26 mouse cellular contexts compared by ENCODE assay signal in genomic region chr5:138834910-138835309, GRCm38 (mm10). TPM values are rescaled to one million over a fixed set of nuclear protein-coding genes. Genes with fewer than 3 reads are reported as not detected.
DNase-seq lines count a peak whose midpoint lies in the region; ATAC-seq lines count a peak whose summit lies in the region.
"Had no signal": no experiment of that assay in that cellular context is flagged by ENCODE, and none has a peak within 500 bp of the region (broad histone marks: within the 10 kb centered on the region; RNA-seq: fewer than 3 reads in every experiment).

No protein-coding gene starts in this region.

- 80% methylated on average over 3 of the region's 3 CpGs for WGBS in kidney, embryonic 16.5 days
- 64% methylated on average over 3 of the region's 3 CpGs for WGBS in heart, embryonic 12.5 days

- H3K27me3 ChIP-seq in kidney, embryonic 16.5 days (ENCODE audit: insufficient read depth, low read length): no peaks in the 10 kb centered on the region
- no peaks in the 10 kb centered on the region for H3K27me3 ChIP-seq in heart, embryonic 12.5 days (replicated peaks)
- H3K27me3 ChIP-seq: embryonic facial prominence, embryonic 13.5 days; embryonic facial prominence, embryonic 15.5 days; forebrain, embryonic 12.5 days had no signal

- H3K36me3 ChIP-seq in kidney, embryonic 16.5 days (ENCODE audit: insufficient read depth, low read length): no peaks in the 10 kb centered on the region
- no peaks in the 10 kb centered on the region for H3K36me3 ChIP-seq in heart, embryonic 12.5 days
- H3K36me3 ChIP-seq: embryonic facial prominence, embryonic 13.5 days; embryonic facial prominence, embryonic 15.5 days; forebrain, embryonic 10.5 days; forebrain, embryonic 12.5 days had no signal

- no peak overlapping the region for H3K4me3 ChIP-seq in kidney, embryonic 16.5 days (ENCODE audit: low read length)
- H3K4me3 ChIP-seq in heart, embryonic 12.5 days: no peak overlapping the region
- H3K4me3 ChIP-seq: embryonic facial prominence, embryonic 13.5 days; embryonic facial prominence, embryonic 15.5 days; erythroblast, embryonic 14.5 days; forebrain, embryonic 10.5 days; forebrain, embryonic 12.5 days had no signal

- no peak for DNase-seq in kidney, adult 8-10 months
- DNase-seq in 416B (ENCODE audit: low read depth): peak; percentile 40
- no peak for DNase-seq in adrenal gland, adult 18-20 months (ENCODE audit: low spot score in 2 of 2)
- DNase-seq: adrenal gland, adult 8-10 months; adrenal gland, postnatal 14 days; adrenal gland, postnatal 36 days; cerebellum, adult 11-12 months; cerebellum, adult 2 months; cerebellum, adult 9-10 months; cerebellum, postnatal 10 days; cerebellum, postnatal 25 days; embryo, embryonic 11 days had no signal

- no peak overlapping the region for H3K9ac ChIP-seq in kidney, embryonic 16.5 days (replicated peaks; ENCODE audit: low read length)
- no peak overlapping the region for H3K9ac ChIP-seq in heart, embryonic 12.5 days
- H3K9ac ChIP-seq: embryonic facial prominence, embryonic 13.5 days; embryonic facial prominence, embryonic 15.5 days; forebrain, embryonic 12.5 days had no signal

- ATAC-seq in kidney, embryonic 16.5 days (ENCODE audit: low FRiP score, low TSS enrichment): peak; percentile 67; the same call in 1 of the 2 replicates
- ATAC-seq in granulocyte monocyte progenitor cell, adult 5-6 weeks (replicated peaks; ENCODE audit: poor library complexity, severe bottlenecking): peak; percentile 63
- no peak for ATAC-seq in heart, embryonic 12.5 days (ENCODE audit: insufficient number of reproducible peaks, low FRiP score)
- ATAC-seq: forebrain, embryonic 14.5 days; forebrain, embryonic 16.5 days had no signal

- no peak overlapping the region for H3K27ac ChIP-seq in kidney, embryonic 16.5 days (ENCODE audit: low read length)
- no peak overlapping the region for H3K27ac ChIP-seq in heart, embryonic 12.5 days (ENCODE audit: poor library complexity, severe bottlenecking)
- H3K27ac ChIP-seq: embryonic facial prominence, embryonic 13.5 days; embryonic facial prominence, embryonic 15.5 days; forebrain, embryonic 10.5 days; forebrain, embryonic 12.5 days had no signal

- no peak overlapping the region for H3K4me2 ChIP-seq in kidney, embryonic 16.5 days (replicated peaks; ENCODE audit: low read depth, low read length)
- no peak overlapping the region for H3K4me2 ChIP-seq in heart, embryonic 12.5 days
- H3K4me2 ChIP-seq: embryonic facial prominence, embryonic 13.5 days; embryonic facial prominence, embryonic 15.5 days; forebrain, embryonic 12.5 days had no signal

- no peaks in the 10 kb centered on the region for H3K9me3 ChIP-seq in kidney, embryonic 16.5 days (ENCODE audit: low read length)
- no peaks in the 10 kb centered on the region for H3K9me3 ChIP-seq in heart, embryonic 12.5 days (replicated peaks)
- H3K9me3 ChIP-seq: embryonic facial prominence, embryonic 13.5 days; embryonic facial prominence, embryonic 15.5 days; forebrain, embryonic 10.5 days; forebrain, embryonic 12.5 days had no signal

- no peaks in the 10 kb centered on the region for H3K4me1 ChIP-seq in kidney, embryonic 16.5 days (ENCODE audit: insufficient read depth, low read length)
- H3K4me1 ChIP-seq in heart, embryonic 12.5 days (replicated peaks): 0 out of 2 replicates have a peak, but pooled peaks cover 8% of the 10 kb centered on the region
- H3K4me1 ChIP-seq: forebrain, embryonic 10.5 days; forebrain, embryonic 12.5 days had no signal

RNA-seq across cellular contexts. Expression of gene Gm5294, which starts 15.0 kb away (rescaled TPM):
- polyA plus RNA-seq in kidney, embryonic 16.5 days (2015; fragmentation: Nextera tagmentation; extraction: Ambion mirVana): not detected in 2 replicates
- total RNA-seq in granulocyte monocyte progenitor cell, adult 5-6 weeks (2014; fragmentation: Nextera tagmentation): not detected in 2 replicates
- total RNA-seq in granulocyte monocyte progenitor cell, adult 5-6 weeks (2017): 0.52 TPM in 2 replicates
- total RNA-seq in adrenal gland, adult 18-20 months (2021): not detected
- not detected in 2 replicates for polyA plus RNA-seq in heart, embryonic 12.5 days (2016; fragmentation: Nextera tagmentation; extraction: Ambion mirVana)
- total RNA-seq: adrenal gland, adult 8-10 months; adrenal gland, postnatal 14 days; adrenal gland, postnatal 36 days; ES-E14; MEL had no signal
- polyA plus RNA-seq: C2C12; cerebellum, adult 2 months; embryonic facial prominence, embryonic 11.5 days; embryonic facial prominence, embryonic 13.5 days; embryonic facial prominence, embryonic 15.5 days; erythroblast, embryonic 14.5 days; forebrain, embryonic 10.5 days; forebrain, embryonic 12.5 days; forebrain, embryonic 14.5 days; forebrain, embryonic 16.5 days had no signal
